Mouse (Mus musculus) erythroblast, embryonic 14.5 days (primary cell): ENCODE data around the gene Epha8.

Experiments
- GATA1 ChIP-seq: IDR thresholded peaks from 2 replicates; pipeline ENCODE4 v1.6.1; 2012; ENCODE audit warnings: low read length, inconsistent platforms, mixed read lengths
- TAL1 ChIP-seq: IDR thresholded peaks from 3 replicates; pipeline ENCODE4 v1.6.1; 2012; ENCODE audit warnings: low read length, inconsistent platforms, mixed read lengths

DNA sequence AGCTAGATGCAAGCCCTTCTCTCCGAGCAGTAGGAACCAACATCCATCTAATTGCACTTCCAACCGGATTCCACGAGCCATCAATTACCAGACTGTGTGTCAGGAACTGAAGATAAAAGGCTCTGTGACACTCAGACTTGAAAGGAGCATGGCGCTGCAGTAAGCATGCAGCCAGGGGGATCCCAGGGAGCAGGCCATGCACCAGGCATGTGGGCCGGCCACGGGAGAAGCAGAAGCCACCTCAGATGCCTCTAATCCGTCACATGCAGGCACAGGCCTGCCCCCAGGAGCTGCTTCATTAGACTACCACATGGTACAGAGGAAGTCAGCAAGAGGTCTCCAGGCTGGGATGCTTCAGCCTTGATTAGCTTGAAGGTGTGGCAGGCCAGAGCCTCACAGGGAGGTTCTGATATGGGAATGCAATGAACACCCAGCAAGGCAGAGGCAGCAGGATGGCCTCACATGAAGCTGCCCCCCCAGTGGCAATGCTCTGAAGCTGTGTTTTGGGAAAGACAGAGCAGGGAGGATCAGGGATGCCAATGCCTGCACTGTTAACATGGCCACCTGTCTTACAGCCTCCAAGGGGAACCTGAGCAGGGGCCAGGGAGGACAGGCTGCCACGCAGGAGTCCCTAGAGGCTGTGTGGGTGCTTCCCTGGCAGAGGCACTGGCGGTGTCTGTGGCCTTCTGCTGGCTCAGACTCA lies 25.5 kb upstream of the Epha8 start:
- no peak for TF ChIP-seq TAL1
- TF ChIP-seq GATA1: no peak
